In the genomic region with DNA sequence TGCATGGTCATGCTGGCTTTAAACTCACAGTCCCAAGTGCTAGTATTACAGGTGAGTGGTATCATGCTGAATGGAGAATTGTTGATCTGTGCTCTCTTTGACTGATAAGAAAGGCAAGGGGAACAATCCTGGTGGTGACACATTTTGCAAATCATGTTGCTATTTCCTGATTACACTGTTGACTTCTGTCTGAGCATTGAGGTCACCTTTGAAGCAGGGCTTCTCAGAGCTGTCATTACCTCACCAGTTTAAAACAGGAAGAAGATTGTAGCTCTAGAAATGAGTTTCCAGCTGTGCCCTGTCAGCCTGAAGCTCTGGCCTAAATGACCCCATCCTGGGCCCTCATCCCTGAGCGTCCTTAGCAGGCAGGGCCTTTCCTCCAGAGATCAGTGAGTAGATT, we compare ENCODE assay signal across 17 mouse cellular contexts. TPM values are rescaled to one million over a fixed set of nuclear protein-coding genes. Genes with fewer than 3 reads are reported as not detected.
DNase-seq lines count a peak whose midpoint lies in the region; ATAC-seq and TF ChIP-seq lines count a peak whose summit lies in the region.
"Had no signal": no experiment of that assay in that cellular context is flagged by ENCODE, and none has a peak within 500 bp of the region (broad histone marks: within the 10 kb centered on the region; RNA-seq: fewer than 3 reads in every experiment).

No protein-coding gene starts in this region.

- no peaks in the 10 kb centered on the region for H3K27me3 ChIP-seq in midbrain, embryonic 14.5 days (ENCODE audit: control insufficient read depth, insufficient read depth, low read length)
- H3K27me3 ChIP-seq in midbrain, embryonic 16.5 days (ENCODE audit: control insufficient read depth, insufficient read depth, low read depth, low read length), result no peaks in the 10 kb centered on the region
- H3K27me3 ChIP-seq in small intestine, adult 2 months (ENCODE audit: control insufficient read depth, insufficient read depth, low read length), result no peaks in the 10 kb centered on the region
- H3K27me3 ChIP-seq: embryonic facial prominence, embryonic 15.5 days; forebrain, embryonic 12.5 days; liver, embryonic 13.5 days had no signal

- no peak for TF ChIP-seq CTCF in small intestine, adult 2 months (IDR thresholded peaks at IDR 0.05; ENCODE audit: extremely low read depth, insufficient read length, insufficient replicate concordance, low read depth, low read length)

- 0 out of 2 replicates have a peak, but pooled peaks cover 3% of the 10 kb centered on the region for H3K9me3 ChIP-seq in midbrain, embryonic 14.5 days (ENCODE audit: control insufficient read depth, low read length)
- no peaks in the 10 kb centered on the region; the same call in 1 of the 2 replicates for H3K9me3 ChIP-seq in midbrain, embryonic 16.5 days (replicated peaks; ENCODE audit: control insufficient read depth, low read length, poor library complexity, severe bottlenecking)
- H3K9me3 ChIP-seq: liver, embryonic 13.5 days had no signal

- H3K4me1 ChIP-seq in midbrain, embryonic 14.5 days (ENCODE audit: control insufficient read depth, insufficient read depth, low read length), result no peaks in the 10 kb centered on the region
- H3K4me1 ChIP-seq in midbrain, embryonic 16.5 days (ENCODE audit: control insufficient read depth, insufficient read depth, low read length), result no peaks in the 10 kb centered on the region
- H3K4me1 ChIP-seq in small intestine, adult 2 months (ENCODE audit: control insufficient read depth, insufficient read depth, insufficient read length, low read length), result peaks cover 10% of the 10 kb centered on the region
- H3K4me1 ChIP-seq: embryonic facial prominence, embryonic 15.5 days; forebrain, embryonic 12.5 days had no signal

- no peak for TF ChIP-seq POLR2A in small intestine, adult 2 months (IDR thresholded peaks at IDR 0.05; ENCODE audit: low read depth, low read length)

- H3K4me3 ChIP-seq in midbrain, embryonic 14.5 days (replicated peaks; ENCODE audit: low read depth, low read length), result no peak overlapping the region
- no peak overlapping the region for H3K4me3 ChIP-seq in midbrain, embryonic 16.5 days (ENCODE audit: low read depth, low read length)
- H3K4me3 ChIP-seq in small intestine, adult 2 months (ENCODE audit: low read depth, low read length), result no peak overlapping the region
- H3K4me3 ChIP-seq: embryonic facial prominence, embryonic 15.5 days; forebrain, embryonic 12.5 days; gastrocnemius, adult 2 months; liver, embryonic 13.5 days had no signal

- H3K9ac ChIP-seq in midbrain, embryonic 14.5 days (replicated peaks; ENCODE audit: low read length), result no peak overlapping the region
- no peak overlapping the region for H3K9ac ChIP-seq in midbrain, embryonic 16.5 days (ENCODE audit: low read depth, low read length)
- H3K9ac ChIP-seq: embryonic facial prominence, embryonic 15.5 days; forebrain, embryonic 12.5 days; liver, embryonic 13.5 days had no signal

- H3K4me2 ChIP-seq in midbrain, embryonic 14.5 days (ENCODE audit: low read length), result no peak overlapping the region
- H3K4me2 ChIP-seq in midbrain, embryonic 16.5 days (ENCODE audit: low read length), result no peak overlapping the region
- H3K4me2 ChIP-seq: embryonic facial prominence, embryonic 15.5 days; forebrain, embryonic 12.5 days; heart, embryonic 11.5 days; liver, embryonic 13.5 days had no signal

- DNase-seq in midbrain, embryonic 14.5 days, result peak; percentile 3
- DNase-seq in CD8-positive naive resting alpha-beta T cell, adult 2 months (ENCODE audit: low read depth in 2 of 2, low spot score in 2 of 2), result peak; percentile 26 to 58
- DNase-seq in ovary, postnatal 10 days (ENCODE audit: low spot score), result no peak
- DNase-seq in testis, postnatal 10 days (ENCODE audit: low spot score), result no peak
- DNase-seq: adrenal gland, postnatal 14 days; gastrocnemius, adult 2 months; kidney, adult 8-10 months; kidney, postnatal 4 days; left cerebral cortex, postnatal 4 days; liver, embryonic 13.5 days; right cerebral cortex, postnatal 25 days had no signal

- 71% methylated on average over 1 of the region's 1 CpGs for WGBS in midbrain, embryonic 14.5 days
- WGBS in midbrain, embryonic 16.5 days, result 80% methylated on average over 1 of the region's 1 CpGs
- 77% methylated on average over 1 of the region's 1 CpGs for WGBS in small intestine, adult 2 months

- no peak overlapping the region for H3K27ac ChIP-seq in midbrain, embryonic 14.5 days (replicated peaks; ENCODE audit: low read depth, low read length)
- no peak overlapping the region for H3K27ac ChIP-seq in midbrain, embryonic 16.5 days (ENCODE audit: low read length)
- peak overlapping the region; percentile 75 for H3K27ac ChIP-seq in small intestine, adult 2 months (ENCODE audit: insufficient read depth, low read depth, low read length)
- H3K27ac ChIP-seq: embryonic facial prominence, embryonic 15.5 days; forebrain, embryonic 12.5 days; gastrocnemius, adult 2 months; liver, embryonic 13.5 days had no signal

- H3K36me3 ChIP-seq in midbrain, embryonic 14.5 days (ENCODE audit: control insufficient read depth, insufficient read depth, low read length), result no peaks in the 10 kb centered on the region
- no peaks in the 10 kb centered on the region for H3K36me3 ChIP-seq in midbrain, embryonic 16.5 days (ENCODE audit: control insufficient read depth, insufficient read depth, low read length)
- H3K36me3 ChIP-seq in small intestine, adult 2 months (ENCODE audit: control insufficient read depth, insufficient read depth, low read length), result no peaks in the 10 kb centered on the region
- H3K36me3 ChIP-seq: embryonic facial prominence, embryonic 15.5 days; forebrain, embryonic 12.5 days; liver, embryonic 13.5 days had no signal

- ATAC-seq in midbrain, embryonic 14.5 days (ENCODE audit: low FRiP score, low TSS enrichment), result no peak
- ATAC-seq in midbrain, embryonic 16.5 days, result no peak
- peak; percentile 64 for ATAC-seq in granulocyte monocyte progenitor cell, adult 5-6 weeks (replicated peaks; ENCODE audit: poor library complexity, severe bottlenecking)

RNA-seq across cellular contexts. Expression of gene Itgal, which starts 8.1 kb away (rescaled TPM):
- polyA plus RNA-seq in midbrain, embryonic 14.5 days (2014; fragmentation: Nextera tagmentation; extraction: Ambion mirVana), result 0.22 and 0.39 TPM in 2 replicates
- 0.25 and 0.31 TPM in 2 replicates for polyA plus RNA-seq in midbrain, embryonic 16.5 days (2015; fragmentation: Nextera tagmentation; extraction: Ambion mirVana)
- total RNA-seq in granulocyte monocyte progenitor cell, adult 5-6 weeks (2014; fragmentation: Nextera tagmentation), result 57.2 and 65.5 TPM in 2 replicates
- total RNA-seq in granulocyte monocyte progenitor cell, adult 5-6 weeks (2017), result 22.4 and 27.1 TPM in 2 replicates
- polyA plus RNA-seq in small intestine, adult 2 months (2012; rRNA removed), result 5.7 and 12.5 TPM in 2 replicates

RNA-seq across cellular contexts. Expression of gene Sephs2, which starts 14.1 kb away (rescaled TPM):
- polyA plus RNA-seq in midbrain, embryonic 14.5 days (2014; fragmentation: Nextera tagmentation; extraction: Ambion mirVana), result 77.6 and 78.4 TPM in 2 replicates
- 59.4 and 59.7 TPM in 2 replicates for polyA plus RNA-seq in midbrain, embryonic 16.5 days (2015; fragmentation: Nextera tagmentation; extraction: Ambion mirVana)
- 63.0 and 70.4 TPM in 2 replicates for total RNA-seq in granulocyte monocyte progenitor cell, adult 5-6 weeks (2014; fragmentation: Nextera tagmentation)
- total RNA-seq in granulocyte monocyte progenitor cell, adult 5-6 weeks (2017), result 158 and 176 TPM in 2 replicates
- 44.5 and 81.9 TPM in 2 replicates for polyA plus RNA-seq in small intestine, adult 2 months (2012; rRNA removed)

RNA-seq across cellular contexts. Expression of gene Dctpp1, which starts 27.4 kb away (rescaled TPM):
- 125 and 134 TPM in 2 replicates for polyA plus RNA-seq in midbrain, embryonic 14.5 days (2014; fragmentation: Nextera tagmentation; extraction: Ambion mirVana)
- 112 and 120 TPM in 2 replicates for polyA plus RNA-seq in midbrain, embryonic 16.5 days (2015; fragmentation: Nextera tagmentation; extraction: Ambion mirVana)
- total RNA-seq in granulocyte monocyte progenitor cell, adult 5-6 weeks (2014; fragmentation: Nextera tagmentation), result 99.5 and 126 TPM in 2 replicates
- 68.9 and 72.0 TPM in 2 replicates for total RNA-seq in granulocyte monocyte progenitor cell, adult 5-6 weeks (2017)
- polyA plus RNA-seq in small intestine, adult 2 months (2012; rRNA removed), result 56.3 and 62.1 TPM in 2 replicates

RNA-seq across cellular contexts. Expression of gene Zfp771, which starts 43.9 kb away (rescaled TPM):
- 55.2 and 71.2 TPM in 2 replicates for polyA plus RNA-seq in midbrain, embryonic 14.5 days (2014; fragmentation: Nextera tagmentation; extraction: Ambion mirVana)
- 64.5 and 70.4 TPM in 2 replicates for polyA plus RNA-seq in midbrain, embryonic 16.5 days (2015; fragmentation: Nextera tagmentation; extraction: Ambion mirVana)
- total RNA-seq in granulocyte monocyte progenitor cell, adult 5-6 weeks (2014; fragmentation: Nextera tagmentation), result 4.9 and 7.8 TPM in 2 replicates
- total RNA-seq in granulocyte monocyte progenitor cell, adult 5-6 weeks (2017), result 5.9 and 10.6 TPM in 2 replicates
- 100.0 and 118 TPM in 2 replicates for polyA plus RNA-seq in small intestine, adult 2 months (2012; rRNA removed)

RNA-seq across cellular contexts. Expression of gene Sept1, which starts 55.0 kb away (rescaled TPM):
- polyA plus RNA-seq in midbrain, embryonic 14.5 days (2014; fragmentation: Nextera tagmentation; extraction: Ambion mirVana), result 11.6 and 13.6 TPM in 2 replicates
- 14.3 and 15.5 TPM in 2 replicates for polyA plus RNA-seq in midbrain, embryonic 16.5 days (2015; fragmentation: Nextera tagmentation; extraction: Ambion mirVana)
- 17.1 and 23.3 TPM in 2 replicates for total RNA-seq in granulocyte monocyte progenitor cell, adult 5-6 weeks (2014; fragmentation: Nextera tagmentation)
- 29.1 and 33.3 TPM in 2 replicates for total RNA-seq in granulocyte monocyte progenitor cell, adult 5-6 weeks (2017)
- 14.3 and 34.1 TPM in 2 replicates for polyA plus RNA-seq in small intestine, adult 2 months (2012; rRNA removed)

Comparison
In these comparisons a context has a peak if more than half of its experiments do, and no peak if none do; other contexts are left out.
1. DNase-seq: peak in midbrain, embryonic 14.5 days (single experiment) and CD8-positive naive resting alpha-beta T cell, adult 2 months (2 of 2); none in ovary, postnatal 10 days (single experiment) and testis, postnatal 10 days (single experiment).